Mouse (Mus musculus) layer of hippocampus, adult 8-10 months (tissue): ENCODE data around the gene Khdrbs2. TPM values are rescaled to one million over a fixed set of nuclear protein-coding genes. Genes with fewer than 3 reads are reported as not detected.
A peak's percentile ranks its signal among the peaks of the same experiment; 100 is the strongest.

Source experiments
- DNase-seq, 2 experiments: peaks; one replicate each; pipeline ENCODE4 v3.0.0; 2022; ENCODE audit warnings: low spot score in 2 of 2
- total RNA-seq, 4 experiments: library from RNA; stranded (reverse); gene quantifications; 2 replicates each; pipeline ENCODE4 v1.2.4; 2022

The Khdrbs2 gene
- 10 to 100 TPM; 13.5 to 16.6 (median 15.4) TPM for total RNA-seq

DNA sequence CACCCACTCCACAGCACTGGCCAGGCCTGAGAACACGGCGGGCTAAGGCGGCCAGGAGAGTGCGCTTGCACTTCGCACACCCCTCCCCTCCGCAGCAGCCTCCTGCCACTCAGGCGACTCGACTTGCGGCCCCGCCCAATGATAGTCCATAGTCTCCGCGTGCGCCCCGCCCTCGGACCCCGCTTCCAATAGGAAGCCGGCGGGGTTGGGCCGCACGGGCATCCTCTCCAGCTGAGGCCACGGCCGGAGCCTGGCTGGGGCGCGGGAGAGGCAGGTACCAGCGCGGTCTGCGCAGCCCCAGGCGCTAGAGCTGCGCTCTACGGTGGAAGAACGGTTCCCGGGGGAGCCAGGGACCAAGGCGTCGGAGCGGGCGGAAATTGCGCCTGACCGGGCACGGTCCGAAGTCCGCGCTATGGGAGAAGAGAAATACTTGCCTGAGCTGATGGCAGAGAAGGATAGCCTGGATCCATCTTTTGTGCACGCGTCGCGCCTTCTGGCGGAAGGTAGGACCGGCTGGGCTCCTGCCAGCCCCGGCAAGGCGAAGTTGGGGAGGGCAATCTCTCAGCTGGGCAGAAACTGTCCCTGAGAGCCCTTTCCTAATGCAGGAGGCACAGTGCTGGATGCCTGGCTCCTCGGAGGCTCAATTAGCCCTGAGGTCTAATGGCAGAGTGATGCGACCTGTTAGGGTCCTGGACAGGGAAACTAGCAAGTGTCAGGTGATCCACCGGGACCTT lies at the start of gene Khdrbs2:
Gene Khdrbs2, plus strand, starts transcription at position 209 of the 734 bp plus-strand sequence.
- DNase-seq: peak; percentile 88 to 90

DNA sequence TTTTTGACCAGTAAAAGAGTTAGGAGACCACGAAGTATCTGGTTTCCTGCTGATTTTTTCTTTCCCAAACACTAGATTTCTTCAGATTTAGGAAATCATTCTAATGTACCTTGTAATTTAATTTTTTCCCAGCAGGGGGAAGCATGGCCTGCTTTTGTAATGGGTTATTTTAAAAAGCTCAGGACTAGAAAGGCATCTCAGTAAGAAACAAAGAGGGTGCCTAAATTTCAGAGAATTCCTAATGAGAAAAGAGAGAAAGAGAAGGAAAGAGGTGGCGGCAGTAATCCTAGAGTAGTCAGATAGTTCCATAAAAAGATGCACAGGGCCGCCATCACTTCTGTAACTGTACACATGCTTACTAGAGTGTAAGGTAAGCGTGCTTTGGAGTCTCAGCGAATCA lies 2.1 kb downstream of the Khdrbs2 start:
- peak in 1 of 2 experiments; percentile 9 for DNase-seq

DNA sequence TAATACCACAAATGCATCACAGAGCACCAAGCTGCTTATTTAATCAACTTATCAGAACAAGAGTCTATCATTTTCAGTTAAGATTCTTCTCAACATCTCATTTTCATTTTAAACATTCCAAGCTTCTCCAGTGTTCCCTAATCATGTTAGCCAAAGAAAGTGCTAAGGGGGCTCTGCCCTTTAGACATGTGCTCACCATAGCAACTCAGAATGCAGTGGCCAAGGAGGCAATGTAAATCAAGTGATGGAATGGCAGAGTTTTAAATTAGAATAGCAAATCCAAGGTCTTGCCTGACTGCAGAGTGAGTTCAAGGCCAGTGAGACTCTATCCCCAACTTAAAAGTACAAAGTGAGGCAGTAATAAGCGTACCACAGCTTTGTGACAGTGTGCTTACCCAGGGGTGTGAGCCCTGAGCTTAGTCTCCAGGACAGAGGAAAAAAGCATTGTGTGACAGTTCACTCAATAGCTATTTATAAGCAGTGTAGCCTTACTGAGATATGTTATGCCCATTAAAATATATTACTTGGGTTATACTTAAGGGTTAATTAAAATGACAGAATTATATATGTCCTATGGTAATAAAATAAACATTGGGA lies 27.2 kb downstream of the Khdrbs2 start:
- no peak for DNase-seq

DNA sequence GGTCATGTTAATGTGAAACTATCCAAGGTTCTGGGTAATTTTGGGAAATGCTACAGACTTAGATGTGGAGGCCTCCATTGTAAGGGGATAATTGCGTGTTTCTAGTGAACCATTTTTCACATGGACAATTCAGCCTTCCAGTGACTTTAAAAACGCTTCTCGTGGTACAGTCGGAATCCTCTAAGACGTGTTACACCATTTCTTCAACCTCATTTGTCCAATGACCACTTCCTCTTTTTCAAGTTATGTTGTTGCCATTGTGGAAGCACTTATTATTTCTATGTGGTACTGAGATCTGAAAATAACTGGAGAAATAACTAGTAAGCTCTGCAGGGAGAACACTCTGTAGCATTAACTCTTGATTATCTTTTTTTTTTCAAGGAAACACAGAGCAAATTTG lies 75.9 kb downstream of the Khdrbs2 start:
- DNase-seq: no peak

DNA sequence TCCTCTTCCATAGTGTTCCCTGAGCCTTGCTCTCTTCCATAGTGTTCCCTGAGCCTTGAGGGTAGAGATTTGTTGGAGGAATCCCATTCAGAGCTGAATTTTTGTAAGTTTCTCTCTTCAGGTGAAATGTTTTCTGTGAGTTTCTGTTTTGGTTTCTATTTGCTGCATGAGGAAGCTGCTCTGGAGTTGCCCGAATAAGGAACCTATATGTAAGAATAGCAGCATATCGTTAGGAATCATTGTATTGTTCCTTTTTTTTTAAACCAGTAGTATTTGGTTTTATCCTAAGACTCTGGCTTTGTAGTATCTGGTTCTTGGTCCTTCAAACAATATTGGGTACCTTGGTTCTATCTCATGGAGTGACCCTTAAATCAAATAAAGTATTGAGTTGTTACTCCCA lies 77.1 kb downstream of the Khdrbs2 start:
- DNase-seq: no peak

DNA sequence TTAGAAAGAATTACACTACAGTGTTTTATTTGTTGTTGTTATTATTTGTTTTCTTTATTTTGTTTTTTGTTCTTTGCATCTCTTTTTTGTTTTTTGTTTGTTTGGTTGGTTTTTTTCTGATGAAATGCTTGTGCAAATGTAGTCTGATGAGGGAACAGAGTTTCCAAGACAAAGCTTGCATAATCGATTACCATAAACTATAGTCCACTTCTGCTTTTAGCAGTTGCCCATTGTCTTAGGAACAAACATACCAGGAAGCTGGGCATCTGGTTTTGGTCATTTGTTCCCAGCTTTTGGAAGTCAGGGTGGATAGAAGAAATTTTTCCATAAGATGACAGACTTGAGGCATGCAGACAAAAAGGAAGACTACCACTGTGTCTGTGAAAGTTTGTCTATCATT lies 77.8 kb downstream of the Khdrbs2 start:
- no peak for DNase-seq

DNA sequence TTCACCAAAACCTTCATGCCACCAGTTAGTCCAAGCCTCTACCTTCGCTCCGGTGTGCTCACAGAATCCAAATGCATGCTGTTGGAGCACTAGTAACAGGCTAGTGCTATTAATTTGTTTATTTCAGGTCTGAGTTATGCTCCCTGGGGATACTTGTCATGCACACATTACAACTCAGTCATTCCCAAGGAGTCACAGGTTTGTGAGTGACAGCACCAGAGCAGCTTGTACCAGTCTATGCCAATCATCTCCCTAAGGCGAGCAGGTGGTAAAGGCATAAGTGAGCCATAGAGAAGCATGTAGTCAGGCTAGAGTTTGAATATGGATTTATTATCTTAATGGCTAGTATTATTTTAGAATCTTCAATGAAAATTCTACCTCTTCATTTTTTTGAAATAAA lies 86.4 kb downstream of the Khdrbs2 start:
- no peak for DNase-seq

DNA sequence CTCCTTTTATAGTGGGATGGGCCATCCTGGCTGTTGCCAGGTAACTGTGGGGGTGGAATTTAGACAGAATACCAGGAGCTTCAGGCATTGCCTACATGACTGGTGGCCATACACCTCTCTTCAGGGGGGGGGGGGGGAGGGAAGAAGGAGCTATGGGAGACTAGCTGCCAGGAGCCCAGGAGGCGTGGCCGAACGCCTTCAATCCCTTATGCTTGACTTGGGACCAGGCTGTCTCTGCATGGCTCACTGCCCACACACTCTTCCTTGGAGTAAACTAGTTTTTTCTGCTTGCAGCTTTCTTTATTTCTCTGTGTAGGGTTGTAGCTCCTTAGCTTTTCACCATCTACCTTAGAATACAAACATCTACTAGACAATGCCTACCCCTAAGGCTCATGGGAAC lies 98.0 kb downstream of the Khdrbs2 start:
- DNase-seq: no peak

DNA sequence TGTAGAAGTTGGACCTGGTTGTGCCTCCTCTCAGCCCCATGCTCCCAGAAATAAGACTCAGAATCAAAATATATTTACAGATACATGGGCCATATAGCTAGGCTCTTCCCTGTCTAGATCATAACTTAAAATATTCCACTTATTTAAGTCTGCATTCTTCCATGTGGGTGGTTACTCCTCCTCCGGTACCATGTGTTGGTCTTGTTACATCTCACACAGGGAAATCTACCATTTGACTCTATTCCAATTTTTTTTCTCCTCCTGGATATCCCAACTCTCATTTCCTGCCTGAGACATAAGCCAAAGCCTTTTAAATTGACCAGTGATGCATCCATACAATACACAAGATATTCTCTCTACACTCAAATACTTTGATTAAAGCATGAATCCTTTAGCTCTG lies 122.2 kb downstream of the Khdrbs2 start:
- no peak for DNase-seq

DNA sequence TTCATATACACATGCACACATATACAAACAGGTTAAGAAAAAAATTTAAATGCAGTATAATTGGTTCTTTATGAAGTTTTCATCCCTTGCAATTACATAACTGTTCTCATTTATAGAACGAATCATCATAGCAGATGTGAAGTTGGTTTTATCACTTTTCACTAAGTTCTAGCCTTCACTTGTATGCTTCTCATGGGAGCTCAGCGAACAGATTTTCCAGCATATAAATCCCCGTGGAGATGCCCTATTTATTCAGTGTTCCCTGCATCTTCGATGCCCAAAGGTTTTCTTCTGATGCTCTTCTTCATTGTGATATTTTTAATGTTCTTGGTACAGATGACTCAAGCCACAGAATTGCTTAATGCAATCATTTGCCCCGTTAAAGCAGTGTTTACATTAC lies 128.9 kb downstream of the Khdrbs2 start:
- no peak for DNase-seq

DNA sequence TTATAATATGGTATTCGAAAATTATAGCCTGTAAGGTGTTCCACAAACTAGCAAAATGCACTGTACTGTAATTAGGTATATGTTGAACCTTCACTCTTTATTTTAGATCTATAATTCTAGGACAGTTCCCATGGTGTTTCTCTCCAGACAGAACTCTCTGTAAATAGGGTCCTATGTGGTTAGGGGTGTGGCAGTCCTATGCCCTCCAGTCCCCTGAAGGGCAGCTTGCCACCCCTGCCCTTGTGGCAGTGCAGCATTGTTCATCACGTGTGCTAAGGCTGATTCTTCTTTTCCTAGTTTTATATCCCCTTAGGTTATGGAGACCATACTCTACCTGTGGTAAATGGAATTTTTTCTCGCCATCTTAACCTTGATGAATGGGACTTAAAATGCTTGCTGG lies 136.6 kb downstream of the Khdrbs2 start:
- no peak for DNase-seq

DNA sequence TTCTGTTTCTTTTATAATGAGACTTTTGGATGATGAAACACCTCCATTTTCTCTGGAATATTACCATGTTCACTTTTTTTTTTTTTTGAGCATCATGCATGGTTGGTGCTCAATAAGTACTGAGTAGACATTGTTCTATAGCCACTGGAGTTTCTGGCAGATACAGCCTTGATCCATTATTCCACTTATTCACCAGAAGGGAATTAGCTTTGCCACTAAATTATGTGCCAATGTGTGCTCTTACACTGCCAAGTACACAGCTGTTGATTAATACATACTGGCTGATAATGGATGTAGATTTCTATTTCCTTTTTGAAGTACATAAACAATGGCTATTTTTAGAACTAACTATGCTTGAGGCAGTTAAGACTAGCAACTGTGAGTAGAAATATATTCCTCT lies 137.1 kb downstream of the Khdrbs2 start:
- DNase-seq: no peak

DNA sequence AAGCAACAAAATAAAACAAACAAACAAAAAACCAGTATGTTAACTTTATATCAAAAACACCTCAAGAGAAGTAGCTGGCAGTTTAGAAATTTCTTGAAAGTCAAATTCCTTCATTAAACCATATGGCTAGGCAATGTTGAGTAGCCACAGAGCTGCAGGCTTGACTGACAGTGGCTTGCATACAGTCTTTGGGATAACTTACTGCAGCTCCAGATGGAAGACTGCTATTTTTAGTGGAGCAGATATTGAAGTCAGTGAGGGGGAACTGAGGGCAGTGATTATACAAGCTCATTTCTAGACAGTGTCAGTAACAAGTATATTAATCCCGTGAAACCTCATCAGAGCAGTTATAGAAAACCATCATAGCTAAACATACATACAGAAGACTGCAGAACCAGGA lies 166.6 kb downstream of the Khdrbs2 start:
- DNase-seq: no peak

DNA sequence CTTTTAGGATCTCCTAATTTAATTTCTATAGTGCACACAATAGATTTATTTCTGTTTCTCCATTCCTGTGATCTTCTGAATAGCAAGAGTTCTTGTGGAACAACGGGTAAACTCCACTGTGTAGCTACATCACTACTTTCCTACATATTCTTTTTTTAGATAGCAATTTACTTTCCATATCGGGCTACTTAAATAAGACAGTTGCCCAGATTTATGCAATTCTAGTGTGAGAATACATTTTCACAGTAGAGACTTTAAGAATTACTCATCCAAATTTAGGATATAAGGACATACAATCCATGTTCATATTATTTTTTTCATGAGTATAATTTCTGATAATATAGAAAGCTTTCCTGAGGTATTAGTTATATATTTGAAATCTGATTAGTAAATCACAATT lies 175.0 kb downstream of the Khdrbs2 start:
- DNase-seq: no peak

DNA sequence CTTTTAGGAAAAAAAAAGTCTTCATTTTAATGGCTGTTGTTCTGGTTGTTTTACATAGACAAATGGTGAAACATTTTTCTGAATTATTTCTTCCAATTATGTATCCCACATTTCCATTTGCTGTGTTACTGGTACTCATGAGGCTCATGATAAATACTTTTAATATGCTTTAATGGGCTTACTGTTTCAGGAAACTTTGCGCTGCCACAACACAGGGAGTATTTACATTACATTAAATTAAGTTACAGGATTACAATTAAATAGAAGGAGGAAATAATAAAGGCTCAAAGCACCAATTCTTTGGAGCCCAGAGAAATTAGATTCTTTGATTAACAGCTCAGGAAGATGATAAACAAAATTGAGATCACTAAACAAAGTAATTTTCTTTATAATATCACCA lies 179.6 kb downstream of the Khdrbs2 start:
- DNase-seq: no peak

DNA sequence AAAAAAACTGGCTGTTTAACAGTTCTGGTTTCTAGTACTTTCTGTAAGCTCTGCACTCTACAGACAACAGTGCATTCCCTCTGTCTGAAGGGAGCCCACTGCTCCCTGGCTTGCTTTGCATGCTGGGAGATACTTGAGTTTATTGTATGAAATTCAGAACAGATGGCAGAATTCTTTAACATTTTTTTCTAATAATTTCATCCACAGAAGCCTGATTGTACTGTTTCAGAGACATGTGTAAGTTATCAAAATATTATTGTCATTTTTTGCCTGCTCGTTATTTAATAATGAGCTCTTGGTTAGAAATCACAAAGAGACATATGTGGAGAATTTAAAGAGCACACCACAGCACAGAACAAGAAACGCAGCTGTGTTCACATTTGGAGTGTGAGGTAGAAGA lies 191.0 kb downstream of the Khdrbs2 start:
- no peak for DNase-seq

DNA sequence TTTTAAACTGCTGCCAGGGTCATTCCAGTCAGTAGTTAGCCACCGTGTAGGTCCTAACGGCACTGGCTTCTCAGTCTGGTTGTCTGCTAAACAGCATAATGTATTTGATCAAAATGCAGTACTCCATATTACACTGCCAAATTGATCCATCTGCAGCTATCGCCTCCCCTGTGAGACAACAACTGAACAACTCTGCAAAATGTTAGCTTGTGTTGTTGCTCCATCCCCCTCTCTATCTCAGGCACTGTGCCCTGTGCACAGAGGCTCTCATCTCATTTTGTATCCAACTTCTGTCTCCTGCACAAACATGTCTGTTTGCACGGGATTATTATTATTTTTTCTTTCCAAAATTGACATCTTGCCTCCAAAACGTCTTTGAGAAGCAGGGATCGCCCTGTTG lies 225.0 kb downstream of the Khdrbs2 start:
- DNase-seq: peak; percentile 42 to 44

DNA sequence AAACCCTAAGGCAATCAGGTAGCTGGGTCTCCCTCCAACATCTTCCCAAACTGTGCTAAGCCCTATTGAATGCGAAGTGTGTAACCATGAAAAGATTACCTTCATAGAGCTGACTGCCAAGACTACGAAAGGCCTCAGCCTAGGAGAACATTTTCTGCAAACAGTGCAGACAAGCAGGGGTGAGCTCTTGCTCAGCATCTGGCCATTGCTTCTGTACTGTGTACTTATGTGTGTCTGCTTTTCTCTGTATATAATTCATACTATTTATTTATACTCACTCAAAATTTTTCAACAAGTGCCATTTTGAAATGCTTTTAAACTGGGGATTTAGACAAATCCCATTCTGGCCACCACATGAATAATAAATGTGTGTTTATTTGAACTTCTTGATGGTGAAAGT lies 235.1 kb downstream of the Khdrbs2 start:
- DNase-seq: no peak

DNA sequence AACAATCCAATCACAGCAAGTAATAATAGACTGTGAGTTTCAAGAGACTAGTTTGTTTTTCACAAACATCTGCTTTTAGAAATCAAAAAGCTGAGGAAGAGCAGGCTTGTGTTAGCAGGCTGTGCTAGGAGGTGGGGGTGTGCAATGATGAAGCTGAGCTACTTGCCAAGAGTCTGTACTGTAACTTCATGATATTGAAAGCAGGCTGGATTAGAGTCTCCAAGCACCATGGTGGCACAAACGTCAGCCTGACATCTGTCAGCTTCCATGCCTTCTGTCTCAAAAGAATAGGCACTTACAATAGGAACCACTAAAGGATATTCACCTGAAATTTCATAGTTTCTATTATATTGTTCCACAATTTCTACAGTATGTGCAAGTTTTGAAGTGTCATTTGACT lies 255.9 kb downstream of the Khdrbs2 start:
- peak; percentile 53 to 54 for DNase-seq

DNA sequence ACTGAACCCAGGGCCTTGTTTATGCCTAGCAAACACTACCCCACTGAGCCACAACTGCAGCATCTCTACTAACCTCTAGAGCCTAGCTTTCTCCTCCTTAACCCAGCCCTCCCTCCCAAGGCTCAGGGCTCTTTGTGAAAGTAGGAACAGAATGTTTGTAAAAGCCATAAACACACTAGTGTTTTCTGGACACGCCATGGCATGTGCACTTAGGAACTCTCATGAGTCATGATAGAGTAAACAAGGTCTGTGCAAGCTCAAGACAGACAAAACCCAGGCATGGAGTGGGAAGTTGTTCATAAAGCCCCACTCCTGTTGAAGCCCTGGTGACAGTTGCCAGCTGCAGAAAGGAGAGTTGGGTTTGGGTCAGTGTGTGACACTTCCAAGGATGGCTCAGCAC lies 257.0 kb downstream of the Khdrbs2 start:
- DNase-seq: no peak

DNA sequence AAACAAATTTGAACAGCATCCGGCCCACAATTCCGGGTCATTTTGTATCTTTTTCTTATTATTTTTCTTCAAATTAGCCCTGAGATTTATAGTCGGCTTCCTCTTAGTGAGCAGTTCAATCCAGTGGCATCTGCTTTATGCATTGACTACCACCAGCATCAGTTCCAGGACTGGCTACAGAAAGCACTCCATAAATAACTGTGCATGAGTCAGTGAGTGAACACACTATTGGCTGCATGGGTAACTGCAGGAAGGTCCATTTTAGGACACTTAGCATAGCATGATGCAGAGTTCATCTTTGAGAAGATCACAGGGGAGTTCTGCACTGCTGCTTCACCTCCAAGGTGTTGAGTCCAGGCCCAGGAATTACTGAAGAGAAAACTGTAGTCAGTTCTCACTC lies 258.0 kb downstream of the Khdrbs2 start:
- no peak for DNase-seq

DNA sequence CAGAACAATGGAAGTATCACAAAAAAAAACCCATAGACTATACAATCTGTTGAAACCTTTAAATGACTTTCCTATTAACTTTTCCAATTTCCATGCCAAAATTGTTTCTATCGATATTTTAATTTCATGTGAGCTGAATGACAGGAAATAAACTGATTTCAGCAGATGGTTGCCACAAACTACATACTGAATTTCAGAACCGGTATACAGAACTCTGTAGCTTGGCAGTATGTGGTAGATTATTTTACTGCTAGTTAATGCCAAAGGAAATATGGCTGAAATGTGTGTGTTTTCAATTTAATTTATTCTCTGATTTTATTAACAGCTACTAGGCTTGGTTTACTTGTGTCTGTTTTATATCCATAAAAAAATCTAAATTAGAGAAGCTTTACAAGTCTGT lies 260.6 kb downstream of the Khdrbs2 start:
- DNase-seq: no peak

DNA sequence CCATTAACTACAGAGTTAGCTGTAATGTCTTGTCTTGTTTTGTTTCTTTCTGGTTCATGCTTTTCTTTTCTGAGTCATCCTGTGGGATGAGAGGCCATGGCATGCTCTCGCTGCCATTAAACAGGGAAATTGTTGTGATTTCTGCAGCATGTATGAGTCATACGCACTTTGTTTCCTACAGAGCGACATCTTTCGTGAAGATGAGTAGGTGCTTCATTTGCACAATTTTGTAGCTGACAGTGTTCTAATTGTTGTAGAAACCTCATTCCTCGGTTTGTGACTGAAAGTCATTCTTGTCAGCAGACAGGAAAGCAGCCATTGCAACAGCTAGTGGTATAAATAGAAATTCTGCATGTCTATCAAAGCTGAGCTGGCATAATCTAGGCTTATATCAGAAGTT lies 271.4 kb downstream of the Khdrbs2 start:
- DNase-seq: peak in 1 of 2 experiments; percentile 15
